Mouse (Mus musculus) left cerebral cortex, postnatal 14 days (tissue): ENCODE data around the gene Prlr. TPM values are rescaled to one million over a fixed set of nuclear protein-coding genes. Genes with fewer than 3 reads are reported as not detected.

ENCODE experiments used
- total RNA-seq, 2 experiments: library from RNA; stranded (reverse); gene quantifications; 2 replicates each; pipeline ENCODE4 v1.2.3; 2021

Prlr gene
- total RNA-seq, 2 experiments from 2014 or later, result 1.3 to 1.9 TPM

Other genes starting within 250 kb of the Prlr start
- not detected for gene Gm21973, start 148.1 kb downstream of the Prlr start, total RNA-seq
- not detected for gene Agxt2, start 181.3 kb downstream of the Prlr start, total RNA-seq